Mouse (Mus musculus) bone marrow, adult 2 months (tissue): ENCODE measurements around the gene Slc10a4.

Experiments
- CTCF ChIP-seq: fragments of 200-500 bp; IDR thresholded peaks from 2 replicates; pipeline ENCODE4 v1.5.1; 2011; ENCODE audit warnings: low read length, control low read depth; ENCODE audit not compliant: control insufficient read depth, insufficient read depth
- POLR2A ChIP-seq: fragments of 200-500 bp; IDR thresholded peaks from 2 replicates; pipeline ENCODE4 v1.6.1; 2011; ENCODE audit warnings: low read depth, mild to moderate bottlenecking, control low read depth, low read length, borderline replicate concordance; ENCODE audit not compliant: control insufficient read depth

DNA sequence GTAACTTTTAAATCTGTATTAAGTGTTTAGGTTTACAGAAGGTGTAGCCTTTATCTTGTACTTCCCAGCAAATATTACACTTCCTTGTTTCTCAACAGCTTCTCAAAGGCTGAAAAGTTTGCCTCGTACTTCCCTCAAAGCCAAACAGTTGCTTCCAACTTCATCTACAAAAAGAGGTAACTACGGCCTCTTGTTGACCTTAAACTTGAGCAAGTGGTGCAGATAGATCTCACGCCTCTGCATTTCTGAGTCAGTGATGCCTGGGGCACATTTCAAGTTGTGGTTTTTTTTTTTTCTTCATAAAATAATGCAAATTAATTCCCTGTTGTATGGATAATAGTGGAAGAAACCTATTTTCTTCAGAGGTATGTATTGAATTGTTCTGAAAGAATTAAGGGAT, 41.0 kb upstream of the Slc10a4 start:
- no peak for TF ChIP-seq POLR2A
- TF ChIP-seq CTCF: no peak
